In the genomic region with DNA sequence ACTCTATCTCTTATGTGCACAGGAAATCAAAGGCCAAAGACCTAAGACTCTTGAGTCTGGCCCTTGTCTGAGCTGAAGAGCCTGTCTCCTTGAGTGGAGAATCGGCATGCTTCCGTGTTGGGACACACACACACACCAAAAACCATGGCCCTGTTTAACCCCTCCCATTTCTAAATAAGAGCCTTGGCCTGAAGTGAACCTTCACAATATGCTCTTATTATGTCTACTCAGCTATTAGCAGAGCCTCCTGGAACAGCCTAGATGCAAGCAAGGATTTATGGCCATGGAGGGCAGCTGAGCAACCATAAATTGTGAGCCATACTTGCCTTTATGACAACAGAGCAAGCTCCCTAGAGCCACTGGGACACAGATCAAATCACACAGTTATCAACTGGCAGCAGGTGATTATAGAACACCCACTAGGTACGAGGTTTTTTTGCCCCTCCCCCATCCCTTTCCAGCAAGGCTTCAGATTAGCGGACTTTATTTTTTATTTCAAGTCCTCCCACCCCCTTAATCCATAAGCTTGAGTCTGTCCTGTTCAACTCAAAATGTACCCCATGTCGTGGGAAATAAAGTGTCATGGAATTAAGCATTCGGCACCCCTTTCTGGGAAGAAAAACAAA, we compare ENCODE assay signal across 13 mouse cellular contexts. TPM values are rescaled to one million over a fixed set of nuclear protein-coding genes. Genes with fewer than 3 reads are reported as not detected.
A peak's percentile ranks its signal among the peaks of the same experiment; 100 is the strongest.
DNase-seq lines count a peak whose midpoint lies in the region; ATAC-seq lines count a peak whose summit lies in the region.
"Had no signal": no experiment of that assay in that cellular context is flagged by ENCODE, and none has a peak within 500 bp of the region (broad histone marks: within the 10 kb centered on the region; RNA-seq: fewer than 3 reads in every experiment).

No protein-coding gene starts in this region.

- H3K4me2 ChIP-seq in heart, embryonic 13.5 days = no peak overlapping the region
- no peak overlapping the region for H3K4me2 ChIP-seq in neural tube, embryonic 11.5 days (ENCODE audit: low read depth)
- H3K4me2 ChIP-seq: embryonic facial prominence, embryonic 15.5 days; limb, embryonic 15.5 days had no signal

- no peaks in the 10 kb centered on the region for H3K27me3 ChIP-seq in heart, embryonic 13.5 days (replicated peaks)
- no peaks in the 10 kb centered on the region for H3K27me3 ChIP-seq in neural tube, embryonic 11.5 days (ENCODE audit: control insufficient read depth, insufficient read depth, low read length)
- H3K27me3 ChIP-seq: embryonic facial prominence, embryonic 15.5 days; limb, embryonic 15.5 days had no signal

- DNase-seq in heart, adult 18-20 months = no peak
- DNase-seq in neural tube, embryonic 11.5 days (ENCODE audit: low spot score) = no peak
- DNase-seq in neural tube, embryonic 10.5 days (ENCODE audit: extremely low spot score, low spot score) = no peak
- DNase-seq in kidney, postnatal 4 days = peak; percentile 10 to 18
- DNase-seq in right cerebral cortex, postnatal 25 days = no peak
- no peak for DNase-seq in right cerebral cortex, postnatal 10 days (ENCODE audit: low spot score in 2 of 2)
- DNase-seq: cerebellum, postnatal 25 days had no signal

- H3K36me3 ChIP-seq in heart, embryonic 13.5 days = peaks cover 11% of the 10 kb centered on the region
- H3K36me3 ChIP-seq in neural tube, embryonic 11.5 days (ENCODE audit: control insufficient read depth, insufficient read depth, low read length) = no peaks in the 10 kb centered on the region
- H3K36me3 ChIP-seq: embryonic facial prominence, embryonic 15.5 days; heart, embryonic 10.5 days; limb, embryonic 15.5 days had no signal

- ATAC-seq in heart, embryonic 13.5 days (ENCODE audit: extremely low read depth, insufficient number of reproducible peaks, low FRiP score, low TSS enrichment) = no peak
- ATAC-seq in neural tube, embryonic 11.5 days (ENCODE audit: insufficient read depth, low FRiP score, low TSS enrichment) = peak; percentile 31; the same call in 1 of the 2 replicates
- ATAC-seq: forebrain, embryonic 14.5 days had no signal

- H3K9me3 ChIP-seq in heart, embryonic 13.5 days = no peaks in the 10 kb centered on the region
- no peaks in the 10 kb centered on the region for H3K9me3 ChIP-seq in neural tube, embryonic 11.5 days (ENCODE audit: control insufficient read depth, low read length)
- H3K9me3 ChIP-seq: embryonic facial prominence, embryonic 15.5 days; heart, embryonic 10.5 days; limb, embryonic 15.5 days had no signal

- peak overlapping the region; percentile 20; the same call in 1 of the 2 replicates for H3K27ac ChIP-seq in heart, embryonic 13.5 days (replicated peaks)
- no peak overlapping the region for H3K27ac ChIP-seq in neural tube, embryonic 11.5 days (ENCODE audit: low read depth, low read length)
- H3K27ac ChIP-seq: embryonic facial prominence, embryonic 15.5 days; heart, embryonic 10.5 days; limb, embryonic 15.5 days had no signal

- no peak overlapping the region for H3K9ac ChIP-seq in heart, embryonic 13.5 days
- H3K9ac ChIP-seq in neural tube, embryonic 11.5 days (ENCODE audit: low read length) = no peak overlapping the region
- H3K9ac ChIP-seq: embryonic facial prominence, embryonic 15.5 days; limb, embryonic 15.5 days had no signal

- peaks cover 81% of the 10 kb centered on the region for H3K4me1 ChIP-seq in heart, embryonic 13.5 days
- no peaks in the 10 kb centered on the region for H3K4me1 ChIP-seq in neural tube, embryonic 11.5 days (ENCODE audit: control insufficient read depth, insufficient read depth, low read length)
- H3K4me1 ChIP-seq: embryonic facial prominence, embryonic 15.5 days had no signal

- H3K4me3 ChIP-seq in heart, embryonic 13.5 days = no peak overlapping the region
- H3K4me3 ChIP-seq in neural tube, embryonic 11.5 days (ENCODE audit: low read depth, low read length) = no peak overlapping the region
- H3K4me3 ChIP-seq: embryonic facial prominence, embryonic 15.5 days; heart, embryonic 10.5 days; limb, embryonic 15.5 days had no signal

- WGBS in heart, embryonic 13.5 days = 51% methylated on average over 6 of the region's 6 CpGs
- WGBS in neural tube, embryonic 11.5 days = 76% methylated on average over 6 of the region's 6 CpGs

RNA-seq across cellular contexts. Expression of a gene that starts 42.3 kb away (rescaled TPM):
- polyA plus RNA-seq in heart, embryonic 13.5 days (2015; fragmentation: Nextera tagmentation; extraction: Ambion mirVana) = 189 and 199 TPM in 2 replicates
- total RNA-seq in heart, adult 18-20 months (2021) = 100 to 1,000 TPM; 139 to 191 TPM
- polyA plus RNA-seq in neural tube, embryonic 11.5 days (2014; fragmentation: Nextera tagmentation; extraction: Ambion mirVana) = 17.0 and 17.3 TPM in 2 replicates
- total RNA-seq: monocyte, adult 5-6 weeks had no signal

Comparison
In these comparisons a context has a peak if more than half of its experiments do, and no peak if none do; other contexts are left out.
1. DNase-seq: peak in kidney, postnatal 4 days (2 of 2); none in heart, adult 18-20 months (0 of 2), neural tube, embryonic 11.5 days (single experiment), neural tube, embryonic 10.5 days (single experiment), right cerebral cortex, postnatal 25 days (single experiment) and right cerebral cortex, postnatal 10 days (0 of 2).
2. RNA of a gene that starts 42.3 kb away (polyA plus RNA-seq): 189 to 199 TPM in heart, embryonic 13.5 days; 17.0 to 17.3 TPM in neural tube, embryonic 11.5 days; every median in the first group is over 10 times any median in the second.